Mouse (Mus musculus): ENCODE measurements at regions not wholly inside any gene's neighbourhood (a gene's known extent, or its start where the extent isn't known, plus 50 kb on each side); places are given as distances from the start of the nearest gene placed in this dataset.

DNA sequence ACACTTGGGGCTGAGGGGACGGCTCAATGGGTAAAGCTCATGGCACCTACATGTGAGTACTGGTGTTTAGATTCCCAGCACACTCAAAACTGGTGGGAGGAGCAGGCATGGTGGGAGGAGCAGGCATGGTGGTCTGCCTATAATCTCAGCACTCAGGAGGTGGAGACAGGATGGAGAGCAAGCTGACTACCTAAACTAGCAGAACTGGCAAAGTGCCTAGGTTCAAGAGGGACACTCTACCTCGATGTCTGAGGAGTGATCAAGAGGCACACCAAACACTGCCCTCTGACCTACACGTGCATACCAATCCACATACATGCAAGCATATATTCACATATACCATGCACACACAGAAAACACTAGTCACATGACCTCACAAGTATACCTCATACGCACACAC lies 150.7 kb upstream of the Klf14 start:
- no peak for DNase-seq (ENCODE audit: low spot score)

DNA sequence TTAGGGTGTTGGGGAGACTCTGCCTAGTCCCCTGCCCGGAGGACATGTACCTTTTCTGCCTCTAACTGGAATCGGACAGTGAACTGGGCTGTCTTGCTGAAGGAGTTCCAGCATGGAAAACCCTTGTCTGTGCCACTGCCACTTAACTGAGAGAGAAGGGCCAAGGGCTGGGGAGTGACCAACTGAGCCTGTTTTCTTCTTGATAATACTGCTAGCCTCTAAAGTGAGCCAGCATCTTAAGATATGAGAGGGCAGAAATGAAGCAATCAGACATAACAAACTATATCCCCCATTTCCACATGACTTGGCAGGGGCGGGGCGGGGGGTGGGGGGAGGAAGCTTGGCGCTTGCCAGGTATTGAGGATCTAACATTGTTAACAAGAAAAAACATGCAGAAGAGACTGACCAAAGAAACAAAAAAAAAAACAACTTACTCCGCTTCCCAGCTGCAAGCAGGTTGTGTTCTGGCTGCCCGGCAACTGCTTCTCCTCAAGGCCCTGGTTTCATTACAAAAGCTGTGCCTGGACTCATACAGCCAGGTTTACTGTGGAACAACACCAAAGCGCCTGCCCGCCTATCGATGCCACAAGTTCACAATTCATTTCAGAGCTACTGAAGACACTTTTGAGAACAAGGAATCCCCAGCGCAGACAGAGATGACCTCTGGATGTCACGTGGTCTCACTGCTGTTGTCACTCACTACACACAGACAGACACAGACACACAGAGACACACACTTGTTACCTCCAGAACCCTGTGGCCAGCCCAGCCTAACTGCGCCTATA lies 153.6 kb upstream of the Klf14 start:
- no peak for DNase-seq (ENCODE audit: low spot score)

DNA sequence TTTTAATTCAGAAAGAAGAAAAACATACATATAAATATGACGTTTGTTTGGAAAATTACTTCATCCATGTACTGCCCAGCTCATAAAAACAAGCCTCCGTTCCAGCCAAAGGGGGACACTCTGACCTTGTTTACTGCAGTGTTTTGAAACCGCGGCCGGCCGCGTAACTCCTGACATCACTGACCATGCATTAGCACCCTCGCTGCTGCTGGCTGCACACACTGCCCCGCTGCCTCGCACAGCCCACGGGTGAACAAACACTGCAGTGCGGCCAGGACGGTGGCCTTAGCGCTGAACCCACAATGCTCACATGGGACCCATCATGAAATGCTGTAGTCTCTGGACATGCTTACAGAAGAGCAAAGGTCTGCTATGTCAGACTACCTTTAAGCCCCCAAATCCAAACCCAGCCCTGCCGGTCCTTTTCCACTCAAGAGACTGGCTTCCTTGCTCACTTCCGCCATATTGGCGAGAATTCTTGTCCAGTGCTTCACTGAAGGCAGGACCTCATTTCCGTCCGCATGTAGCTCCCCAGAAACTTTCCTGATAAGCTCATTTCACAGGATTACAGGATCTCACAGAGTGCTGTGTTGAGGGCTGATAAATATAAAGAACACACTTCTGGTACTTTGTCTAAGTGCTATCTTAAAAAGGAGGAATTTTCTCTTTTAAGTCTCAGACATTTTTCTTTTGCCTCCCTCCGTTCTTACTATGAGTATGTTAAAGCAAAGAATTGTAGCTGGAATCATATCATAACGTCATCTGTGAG lies 154.9 kb upstream of the Klf14 start:
- DNase-seq (ENCODE audit: low spot score) = no peak

- DNase-seq (ENCODE audit: low spot score) = no peak
These were observed 155.8 kb upstream of the Klf14 start for GRCm38 (mm10) chr6:31114336-31115335.

GRCm38 (mm10) chr6:31115566-31115965 lies 156.7 kb upstream of the Klf14 start:
- no peak for DNase-seq (ENCODE audit: low spot score)

DNA sequence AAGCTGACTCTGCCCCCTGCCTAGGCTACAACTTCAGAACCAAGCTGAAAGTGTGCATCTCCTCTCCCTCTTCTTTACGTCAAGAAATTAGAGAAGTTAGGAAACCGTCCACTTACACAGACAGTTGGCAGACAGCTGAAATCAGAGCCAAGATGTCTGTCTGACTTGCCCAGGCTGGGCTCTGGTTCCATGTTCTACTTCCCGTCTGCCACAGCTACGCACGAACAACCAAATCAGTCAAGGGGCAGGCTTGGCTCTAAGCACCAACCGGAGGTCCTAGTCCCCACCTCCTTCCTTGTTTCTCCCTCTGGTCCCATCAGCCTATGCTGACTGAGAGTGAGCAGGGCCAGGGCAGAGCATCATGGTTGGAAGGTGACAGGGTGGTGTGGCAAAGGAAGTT lies 157.5 kb upstream of the Klf14 start:
- DNase-seq (ENCODE audit: low spot score) = no peak

- no peak for DNase-seq (ENCODE audit: low spot score)
These were observed 158.8 kb upstream of the Klf14 start for GRCm38 (mm10) chr6:31117666-31118065.

- no peak for DNase-seq (ENCODE audit: low spot score)
These were observed 162.1 kb upstream of the Klf14 start for GRCm38 (mm10) chr6:31121008-31121407.

- no peak for DNase-seq (ENCODE audit: low spot score)
These were observed 164.0 kb upstream of the Klf14 start for GRCm38 (mm10) chr6:31122895-31123294.

DNA sequence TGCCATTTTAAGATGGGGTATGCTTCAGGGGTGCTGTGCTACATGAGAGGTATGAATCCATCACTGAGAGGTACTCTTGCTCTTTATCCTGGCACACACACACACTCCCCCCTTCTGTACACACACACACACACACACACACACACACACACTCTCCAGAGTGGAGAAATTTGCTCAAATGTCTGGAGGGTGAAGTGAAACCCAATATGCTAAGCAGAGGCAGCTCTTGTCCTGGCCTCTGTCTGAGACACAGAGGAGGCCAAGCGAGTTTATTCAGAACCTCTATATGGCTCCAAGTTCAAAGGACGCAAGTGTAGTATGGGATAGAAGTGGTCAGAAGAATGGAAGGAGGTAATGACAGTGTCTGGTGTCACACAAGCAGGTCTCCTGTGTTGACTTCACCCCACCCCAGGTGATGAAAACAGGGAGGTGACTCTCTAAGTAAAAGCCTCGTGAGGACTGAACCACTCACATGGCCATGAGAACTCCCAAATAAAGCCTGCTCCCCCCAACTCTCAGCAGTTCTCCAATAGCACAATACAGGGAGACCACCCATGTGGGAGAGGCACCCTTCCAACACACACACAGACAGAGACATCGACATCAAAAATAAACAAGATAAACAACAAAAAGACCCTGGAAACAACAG lies 164.6 kb upstream of the Klf14 start:
- DNase-seq (ENCODE audit: low spot score) = no peak

DNA sequence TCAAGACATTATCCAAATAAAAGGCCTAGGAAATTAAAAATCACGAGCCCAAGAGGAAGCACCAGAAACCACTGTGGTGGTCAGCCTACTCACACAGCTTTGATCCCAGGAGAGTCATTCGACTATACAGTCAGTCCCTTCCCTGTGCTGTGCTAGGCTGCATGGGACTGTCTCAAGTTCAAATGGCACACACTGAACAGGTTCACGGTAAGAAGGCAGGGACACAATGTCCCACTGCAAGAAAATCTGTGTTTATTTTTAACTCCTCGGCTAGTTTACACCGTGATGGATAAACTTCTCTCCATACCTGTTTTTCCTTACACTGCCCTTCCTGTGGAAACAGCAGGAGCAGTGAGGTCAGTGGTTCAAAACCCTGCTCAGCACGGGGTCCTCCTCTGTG lies 165.2 kb upstream of the Klf14 start:
- no peak for DNase-seq (ENCODE audit: low spot score)

DNA sequence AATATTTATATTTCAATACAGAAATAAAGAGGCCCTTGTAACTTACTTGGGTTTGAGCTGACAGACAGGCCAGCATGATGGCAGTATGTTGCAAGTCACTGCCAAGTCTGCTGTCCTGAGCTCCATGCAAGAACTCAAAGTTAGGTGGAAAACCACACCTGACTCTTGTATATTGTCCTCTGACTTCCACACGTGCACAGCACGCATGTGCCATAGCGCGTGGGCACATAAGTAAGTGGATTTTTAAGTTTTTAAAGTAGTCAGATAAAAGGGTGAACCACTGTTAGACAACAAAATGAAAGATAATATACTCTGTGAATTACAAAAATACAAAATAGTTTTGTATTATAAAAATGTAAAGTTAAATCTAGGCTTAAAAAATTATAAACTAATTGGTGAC lies 166.0 kb upstream of the Klf14 start:
- no peak for DNase-seq (ENCODE audit: low spot score)

DNA sequence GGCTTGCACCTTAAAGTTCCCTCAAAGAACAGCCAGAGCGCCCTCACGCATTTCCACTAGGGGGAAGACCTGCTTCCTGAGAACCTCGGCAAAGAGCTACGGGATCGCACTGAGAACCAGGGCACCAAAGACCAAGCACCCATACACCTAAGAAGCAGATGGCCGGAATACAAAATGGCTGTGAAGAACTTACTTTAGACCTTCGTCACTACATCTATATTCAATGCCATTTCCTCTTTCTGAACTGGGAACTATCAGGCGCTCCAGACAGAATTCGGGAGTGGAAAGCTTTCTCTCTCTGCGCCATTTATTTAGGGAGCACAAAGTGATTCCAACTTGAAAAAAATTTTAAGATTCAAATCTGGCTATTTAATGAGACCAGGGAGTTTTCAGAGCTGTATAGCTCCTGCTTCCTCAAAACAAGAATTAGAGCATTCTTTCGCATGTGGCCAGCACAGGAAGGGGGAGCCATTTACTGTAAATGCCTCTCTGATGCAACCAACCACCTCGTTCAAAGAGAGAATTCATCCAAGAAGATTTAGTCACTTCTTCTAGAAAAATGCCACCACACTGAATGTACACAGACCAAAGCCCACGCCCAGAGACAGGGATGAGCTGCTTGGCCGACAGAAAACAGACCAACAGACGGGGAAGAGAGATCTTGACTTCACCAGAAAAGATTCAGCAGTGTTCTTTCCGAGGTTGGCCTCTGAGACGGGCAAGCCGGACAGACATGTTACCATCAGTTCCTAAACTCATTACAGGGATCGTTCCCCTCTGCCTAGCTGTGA lies 166.6 kb upstream of the Klf14 start:
- DNase-seq (ENCODE audit: low spot score) = no peak

DNA sequence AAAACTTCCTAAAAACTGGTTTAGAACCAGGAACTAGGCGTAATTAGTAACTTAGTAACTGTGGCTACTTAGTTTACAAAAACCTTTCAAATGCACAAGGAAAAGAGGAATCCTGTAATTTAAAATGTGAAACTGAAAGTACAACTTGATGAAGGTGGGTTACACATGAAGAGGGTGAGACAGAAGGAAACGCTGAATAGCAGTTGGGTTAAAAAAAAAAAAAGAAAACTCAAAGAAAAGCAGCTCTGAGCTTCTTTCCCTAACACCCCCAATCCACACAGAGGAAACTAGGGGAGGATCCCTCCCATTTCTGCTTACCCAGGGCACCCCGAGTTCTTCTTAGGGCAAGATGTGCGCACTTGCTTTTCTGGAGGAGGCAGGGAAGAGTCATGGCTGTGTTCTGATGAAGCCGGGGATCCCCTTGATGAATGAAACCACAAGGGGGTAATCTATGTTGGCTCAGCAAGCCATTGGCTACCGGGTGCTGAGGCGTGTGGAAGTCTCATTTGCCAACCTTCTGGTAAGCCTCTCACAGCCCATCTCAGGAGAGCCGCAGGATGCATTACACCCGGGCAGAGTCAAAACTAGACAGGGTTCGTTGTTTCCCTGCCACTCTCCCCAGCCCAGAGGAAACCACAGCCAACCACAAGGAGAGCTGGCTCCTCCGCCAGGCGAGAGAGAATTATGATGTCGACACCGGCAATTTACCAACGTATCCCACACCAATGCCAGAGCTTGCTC lies 167.4 kb upstream of the Klf14 start:
- no peak for DNase-seq (ENCODE audit: low spot score)

DNA sequence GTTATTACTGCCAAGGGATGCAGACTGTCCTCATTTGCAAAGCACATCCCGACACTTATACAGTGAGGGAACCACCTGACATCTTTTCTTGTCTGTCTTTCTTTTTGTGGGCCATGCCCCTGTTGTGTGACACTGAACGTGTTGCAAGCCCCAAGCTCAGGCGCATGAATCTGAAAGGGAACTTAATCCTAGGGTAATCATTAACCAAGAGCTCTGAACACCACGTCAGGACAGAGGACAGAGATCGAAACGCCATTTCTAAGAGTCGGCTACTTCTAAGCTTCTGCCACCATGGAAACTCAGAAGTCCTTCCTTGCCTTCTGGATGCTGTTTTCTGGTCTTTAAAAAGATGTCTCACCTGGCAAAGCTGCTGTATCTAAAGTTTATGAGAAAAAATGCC lies 170.3 kb upstream of the Klf14 start:
- no peak for DNase-seq (ENCODE audit: low spot score)

DNA sequence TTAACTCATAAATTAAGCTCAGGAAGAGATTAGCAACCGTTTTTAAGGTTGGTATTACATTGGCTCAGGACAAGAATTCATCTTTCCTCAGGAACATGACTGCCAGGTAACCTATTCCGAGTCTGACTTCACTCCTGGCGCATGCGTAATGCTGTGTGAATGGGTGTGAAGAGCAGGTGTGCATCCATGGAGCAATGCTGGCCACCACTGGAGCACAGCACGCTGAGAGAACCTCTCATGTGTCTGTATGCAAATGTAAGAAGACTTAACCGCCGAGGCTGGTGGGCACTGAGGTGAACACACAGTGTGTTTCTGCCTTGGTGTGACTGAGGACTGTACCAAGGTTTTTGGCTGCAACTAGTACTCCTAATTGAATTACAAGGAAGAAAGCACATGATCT lies 171.1 kb upstream of the Klf14 start:
- no peak for DNase-seq (ENCODE audit: low spot score)

DNA sequence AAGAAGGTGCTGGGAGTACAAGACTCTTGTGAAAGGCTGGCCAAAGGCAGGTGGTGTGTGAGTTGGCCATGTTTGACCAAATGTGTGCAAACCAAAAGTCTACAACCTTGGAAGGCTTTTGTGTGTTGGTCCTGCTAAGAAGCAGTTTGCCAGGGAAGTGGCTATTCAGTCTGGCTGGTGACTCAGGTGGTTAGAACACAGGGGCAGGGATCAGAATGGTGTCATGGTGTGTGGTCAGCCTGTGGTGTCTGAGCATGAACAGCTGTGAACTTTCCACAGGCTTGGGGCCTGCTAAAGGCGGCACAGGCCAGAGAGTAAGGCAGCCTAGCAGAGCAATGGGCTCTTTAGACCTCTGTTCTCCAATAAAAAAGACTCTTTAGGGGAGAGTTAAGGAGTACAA lies 171.6 kb upstream of the Klf14 start:
- DNase-seq (ENCODE audit: low spot score) = no peak

DNA sequence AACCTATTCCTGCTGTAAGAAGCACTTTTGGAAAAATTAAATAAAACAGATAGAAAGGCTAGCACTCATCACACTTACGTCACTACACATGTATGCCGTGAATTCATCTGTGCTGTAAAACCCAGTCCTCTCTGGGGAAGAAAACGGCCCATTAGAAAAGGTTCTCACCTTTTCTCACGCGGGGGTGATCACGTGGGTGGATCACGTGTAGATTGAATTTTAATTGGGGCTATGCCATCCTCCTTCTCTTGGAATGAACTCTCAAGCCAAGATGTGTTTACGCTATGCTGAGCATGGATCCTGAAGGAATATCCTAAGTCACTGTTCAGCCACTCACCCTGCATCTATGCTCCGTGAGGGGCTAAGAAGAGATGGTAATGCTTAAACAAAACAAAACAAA lies 172.8 kb upstream of the Klf14 start:
- no peak for DNase-seq (ENCODE audit: low spot score)

- no peak for DNase-seq (ENCODE audit: low spot score)
These were observed 173.7 kb upstream of the Klf14 start for GRCm38 (mm10) chr6:31132396-31133190.
